Mouse (Mus musculus): ENCODE data around the gene Vangl1.
"Not testable (repeated sequence)": the region's sequence is repeated elsewhere in the genome, so short reads cannot be mapped to it uniquely, and the experiment has no call there.

Vangl1 gene

GRCm38 (mm10) chr3:102174118-102174865 lies 30.2 kb downstream of the Vangl1 start:
- DNase-seq (ENCODE audit: extremely low spot score, low read depth, low spot score): no peak

GRCm38 (mm10) chr3:102169197-102169905 lies 35.1 kb downstream of the Vangl1 start:
- DNase-seq (ENCODE audit: extremely low spot score, low read depth, low spot score): no peak

GRCm38 (mm10) chr3:102167555-102168210 lies 36.8 kb downstream of the Vangl1 start:
- no peak for DNase-seq (ENCODE audit: extremely low spot score, low read depth, low spot score)

- DNase-seq (ENCODE audit: extremely low spot score, low read depth, low spot score): no peak
Measured at GRCm38 (mm10) chr3:102166794-102167193, 37.7 kb downstream of the Vangl1 start.

- no peak for DNase-seq (ENCODE audit: extremely low spot score, low read depth, low spot score)
Measured at GRCm38 (mm10) chr3:102166287-102166620, 38.2 kb downstream of the Vangl1 start.

GRCm38 (mm10) chr3:102165536-102166286 lies 38.8 kb downstream of the Vangl1 start:
- no peak for DNase-seq (ENCODE audit: extremely low spot score, low read depth, low spot score)

GRCm38 (mm10) chr3:102164911-102165310 lies 39.6 kb downstream of the Vangl1 start:
- no peak for DNase-seq (ENCODE audit: extremely low spot score, low read depth, low spot score)

GRCm38 (mm10) chr3:102163861-102164260 lies 40.6 kb downstream of the Vangl1 start:
- DNase-seq (ENCODE audit: extremely low spot score, low read depth, low spot score): not testable (repeated sequence)

- DNase-seq (ENCODE audit: extremely low spot score, low read depth, low spot score): no peak
Measured at GRCm38 (mm10) chr3:102159423-102160325, 44.8 kb downstream of the Vangl1 start.

GRCm38 (mm10) chr3:102158759-102159422 lies 45.6 kb downstream of the Vangl1 start:
- no peak for DNase-seq (ENCODE audit: extremely low spot score, low read depth, low spot score)

- DNase-seq (ENCODE audit: extremely low spot score, low read depth, low spot score): no peak
Measured at GRCm38 (mm10) chr3:102157652-102158051, 46.8 kb downstream of the Vangl1 start.

- DNase-seq (ENCODE audit: extremely low spot score, low read depth, low spot score): no peak
Measured at GRCm38 (mm10) chr3:102156737-102157136, 47.8 kb downstream of the Vangl1 start.

GRCm38 (mm10) chr3:102154107-102154506 lies 50.4 kb downstream of the Vangl1 start:
- DNase-seq (ENCODE audit: extremely low spot score, low read depth, low spot score): no peak

GRCm38 (mm10) chr3:102152872-102153271 lies 51.6 kb downstream of the Vangl1 start:
- no peak for DNase-seq (ENCODE audit: extremely low spot score, low read depth, low spot score)

GRCm38 (mm10) chr3:102152471-102152870 lies 52.0 kb downstream of the Vangl1 start:
- no peak for DNase-seq (ENCODE audit: extremely low spot score, low read depth, low spot score)

GRCm38 (mm10) chr3:102151850-102152249 lies 52.6 kb downstream of the Vangl1 start:
- no peak for DNase-seq (ENCODE audit: extremely low spot score, low read depth, low spot score)

- DNase-seq (ENCODE audit: extremely low spot score, low read depth, low spot score): no peak
Measured at GRCm38 (mm10) chr3:102149941-102150340, 54.6 kb downstream of the Vangl1 start.

GRCm38 (mm10) chr3:102147189-102147588 lies 57.3 kb downstream of the Vangl1 start:
- no peak for DNase-seq (ENCODE audit: extremely low spot score, low read depth, low spot score)

- DNase-seq (ENCODE audit: extremely low spot score, low read depth, low spot score): no peak
Measured at GRCm38 (mm10) chr3:102146428-102146827, 58.1 kb downstream of the Vangl1 start.
